Mouse (Mus musculus) limb, embryonic 15.5 days (tissue): ENCODE results near the gene Fam83g. TPM values are rescaled to one million over a fixed set of nuclear protein-coding genes. Genes with fewer than 3 reads are reported as not detected.

Source experiments
- ATAC-seq: fragments of 200-750 bp; cut with Nextera tagmentation; 2 replicates; pipeline ENCODE4 v1.8.0; 2017; ENCODE audit warnings: low read depth, moderate TSS enrichment; ENCODE audit not compliant: insufficient number of reproducible peaks, low FRiP score, low TSS enrichment
- H3K27ac ChIP-seq: fragments of 300-500 bp; sonication (generic); 2 replicates; pipeline ENCODE4 v1.5.1; 2015; ENCODE audit warnings: moderate library complexity, mild to moderate bottlenecking, inconsistent platforms
- H3K27me3 ChIP-seq: fragments of 300-500 bp; sonication (generic); 2 replicates; pipeline ENCODE4 v1.6.1; 2015; ENCODE audit warnings: inconsistent platforms
- H3K36me3 ChIP-seq: fragments of 300-500 bp; sonication (generic); 2 replicates; pipeline ENCODE4 v1.6.1; 2015; ENCODE audit warnings: inconsistent platforms
- H3K4me1 ChIP-seq: fragments of 300-500 bp; sonication (generic); 2 replicates; pipeline ENCODE4 v1.6.1; 2015; ENCODE audit warnings: inconsistent platforms
- H3K4me2 ChIP-seq: fragments of 300-500 bp; sonication (generic); 2 replicates; pipeline ENCODE4 v1.6.1; 2015; ENCODE audit warnings: mild to moderate bottlenecking, inconsistent platforms
- H3K4me3 ChIP-seq: fragments of 300-500 bp; sonication (generic); 2 replicates; pipeline ENCODE4 v1.5.1; 2015; ENCODE audit warnings: mild to moderate bottlenecking, inconsistent platforms
- H3K9ac ChIP-seq: fragments of 300-500 bp; sonication (generic); 2 replicates; pipeline ENCODE4 v1.6.1; 2015; ENCODE audit warnings: inconsistent platforms
- H3K9me3 ChIP-seq: fragments of 300-500 bp; sonication (generic); 2 replicates; pipeline ENCODE4 v1.6.1; 2016; ENCODE audit warnings: inconsistent platforms
- WGBS: fragments of 180-500 bp; shearing (Covaris S2); methylation state at CpG from one replicate; pipeline ENCODE4 v1.1.7; 2015; 5-methylcytosine and 5-hydroxymethylcytosine counted together
- polyA plus RNA-seq: library from polyadenylated mRNA; unstranded; fragments of >200 nt; fragmentation: Nextera tagmentation; extraction: Ambion mirVana; gene quantifications from 2 replicates; pipeline ENCODE4 v1.2.1, GENCODE M21; 2015

Gene Fam83g
- polyA plus RNA-seq, 1 experiment from 2014 or later = 7.6 TPM

DNA sequence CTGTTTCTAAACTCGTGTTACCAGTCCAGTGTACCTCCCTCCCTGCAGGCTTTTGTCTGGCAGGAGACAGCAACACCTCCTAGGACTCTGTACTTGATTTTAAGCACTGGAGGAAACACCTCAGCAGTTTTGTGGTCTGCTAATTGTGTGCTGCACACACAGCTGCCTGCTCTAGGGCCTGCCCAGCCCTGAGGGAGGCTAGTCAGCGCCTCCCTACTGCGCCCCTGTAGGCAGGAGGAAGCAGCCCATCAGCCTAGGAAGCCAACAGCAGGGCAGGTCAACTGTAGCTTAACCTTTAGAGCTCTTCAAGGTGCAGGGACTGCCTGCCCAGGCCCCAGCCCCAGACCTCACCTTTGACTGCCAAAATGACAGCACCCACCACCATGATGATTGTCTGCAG is 25.0 kb downstream of the Fam83g start:
- Histone ChIP-seq H3K9me3 (no peaks in the 10 kb centered on the region), H3K36me3 (no peaks in the 10 kb centered on the region), H3K27ac (no peak overlapping the region), H3K4me2 (no peak overlapping the region), H3K27me3 (no peaks in the 10 kb centered on the region), H3K4me3 (no peak overlapping the region), H3K9ac (no peak overlapping the region), H3K4me1 (peaks cover 12% of the 10 kb centered on the region)
- ATAC-seq = no peak
- WGBS = 42% methylated on average over 3 of the region's 3 CpGs

DNA sequence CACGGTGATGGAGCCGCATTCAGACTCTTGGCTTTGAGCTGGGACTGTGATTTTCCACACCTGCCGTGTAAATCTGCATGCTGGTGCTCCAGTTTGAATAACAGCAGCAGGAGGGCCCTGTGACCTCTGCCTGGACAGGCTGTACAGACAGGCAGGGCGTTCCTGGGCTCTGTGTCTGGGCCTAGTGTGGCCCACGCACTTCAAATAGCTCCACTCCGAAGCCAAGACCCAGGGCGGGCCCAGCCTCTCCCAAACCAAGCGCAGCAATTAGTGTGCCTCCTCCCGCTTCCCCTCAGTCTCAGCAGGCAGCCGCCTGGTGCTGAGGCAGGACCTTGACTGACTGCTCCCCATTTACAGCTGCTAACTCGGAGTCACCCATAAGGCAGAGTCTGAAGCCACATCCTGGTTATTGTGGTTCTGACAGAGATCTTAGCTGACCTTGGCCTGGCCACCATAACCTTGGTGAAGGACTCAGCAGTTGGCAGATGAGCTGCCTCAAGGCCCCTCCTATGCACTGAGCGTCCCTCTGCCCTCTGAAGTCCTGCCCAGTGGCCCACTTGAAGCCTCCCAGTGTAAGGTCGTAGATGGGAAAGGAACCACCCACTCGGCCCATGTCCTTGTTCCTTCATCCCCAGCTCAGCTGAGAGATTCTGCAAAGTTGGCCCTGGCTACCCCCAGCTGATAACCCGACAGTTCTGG is 29.4 kb downstream of the Fam83g start:
- no peak overlapping the region for H3K4me2 ChIP-seq
- H3K9me3 ChIP-seq = no peaks in the 10 kb centered on the region
- no peaks in the 10 kb centered on the region for H3K36me3 ChIP-seq
- no peak overlapping the region for H3K27ac ChIP-seq
- ATAC-seq = no peak
- no peak overlapping the region for H3K4me3 ChIP-seq
- no peaks in the 10 kb centered on the region for H3K27me3 ChIP-seq
- no peak overlapping the region for H3K9ac ChIP-seq
- H3K4me1 ChIP-seq = peaks cover 11% of the 10 kb centered on the region
- WGBS = 51% methylated on average over 15 of the region's 15 CpGs

DNA sequence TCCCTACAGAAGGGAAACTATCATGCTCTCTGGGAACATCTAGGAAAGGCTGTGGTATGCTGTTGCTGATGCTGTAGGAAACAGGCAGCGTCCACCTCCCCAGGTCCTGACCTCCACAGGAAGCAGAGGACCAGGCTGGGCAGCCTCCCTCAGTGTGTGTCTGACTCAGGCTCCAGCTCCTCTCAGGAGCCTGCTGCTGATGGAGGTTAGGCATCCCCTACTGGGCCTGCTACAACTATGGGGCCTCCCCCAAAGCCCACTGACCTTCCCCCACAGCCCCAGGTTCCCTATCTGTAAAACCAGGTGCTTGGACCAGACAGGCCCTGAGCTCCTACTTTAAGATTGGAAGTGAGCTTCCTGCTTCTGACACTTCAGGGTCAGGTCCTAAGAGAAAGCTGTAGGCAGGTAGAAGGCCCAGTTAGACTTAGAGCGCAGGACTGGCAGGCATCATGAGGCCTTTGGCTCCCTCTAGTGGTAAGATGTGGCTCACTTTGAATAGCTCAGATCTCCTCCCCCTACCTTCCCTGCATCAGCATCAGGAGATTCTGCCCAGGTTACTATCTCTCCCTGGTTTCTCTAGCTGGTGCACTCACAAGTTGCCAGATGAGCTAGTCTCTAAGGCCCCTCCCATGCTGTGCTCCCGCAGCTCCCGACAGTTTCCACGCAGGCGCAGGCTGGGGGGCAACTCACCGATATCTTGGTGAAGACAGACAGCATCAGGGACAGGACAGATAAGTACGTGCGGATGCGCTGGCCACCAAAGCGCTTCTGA is 30.6 kb downstream of the Fam83g start:
- no peak overlapping the region for H3K4me2 ChIP-seq
- H3K9ac ChIP-seq = no peak overlapping the region
- H3K27me3 ChIP-seq = no peaks in the 10 kb centered on the region
- no peaks in the 10 kb centered on the region for H3K36me3 ChIP-seq
- no peak overlapping the region for H3K4me3 ChIP-seq
- 0 out of 2 replicates have a peak, but pooled peaks cover 2% of the 10 kb centered on the region for H3K4me1 ChIP-seq
- H3K27ac ChIP-seq = no peak overlapping the region
- WGBS = 41% methylated on average over 11 of the region's 11 CpGs
- H3K9me3 ChIP-seq = no peaks in the 10 kb centered on the region
- ATAC-seq = peak; percentile 28; the same call in 1 of the 2 replicates

DNA sequence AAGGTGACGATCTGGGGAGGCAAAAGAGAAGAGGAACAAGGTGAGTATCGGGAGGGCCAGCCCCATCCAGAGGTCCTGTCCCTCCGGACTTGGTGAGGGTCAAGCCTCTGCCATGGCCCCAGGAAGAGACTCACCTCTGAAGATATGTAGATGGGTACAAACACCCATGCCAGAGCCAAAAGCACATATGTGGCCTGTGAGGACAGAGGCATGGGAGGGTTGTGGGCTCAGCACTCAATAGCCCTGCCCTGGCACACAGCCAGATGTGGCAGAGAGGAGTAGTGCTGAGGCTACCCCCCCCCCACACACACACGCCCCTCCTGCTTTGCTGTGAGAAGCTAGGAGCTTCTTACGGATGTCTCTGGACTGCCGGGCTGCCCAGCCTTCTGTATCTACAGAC is 31.2 kb downstream of the Fam83g start:
- Histone ChIP-seq H3K9ac (no peak overlapping the region), H3K9me3 (no peaks in the 10 kb centered on the region), H3K4me2 (no peak overlapping the region), H3K4me3 (no peak overlapping the region), H3K36me3 (no peaks in the 10 kb centered on the region), H3K27ac (no peak overlapping the region), H3K4me1 (0 out of 2 replicates have a peak, but pooled peaks cover 2% of the 10 kb centered on the region), H3K27me3 (no peaks in the 10 kb centered on the region)
- 66% methylated on average over 6 of the region's 6 CpGs for WGBS
- no peak for ATAC-seq

DNA sequence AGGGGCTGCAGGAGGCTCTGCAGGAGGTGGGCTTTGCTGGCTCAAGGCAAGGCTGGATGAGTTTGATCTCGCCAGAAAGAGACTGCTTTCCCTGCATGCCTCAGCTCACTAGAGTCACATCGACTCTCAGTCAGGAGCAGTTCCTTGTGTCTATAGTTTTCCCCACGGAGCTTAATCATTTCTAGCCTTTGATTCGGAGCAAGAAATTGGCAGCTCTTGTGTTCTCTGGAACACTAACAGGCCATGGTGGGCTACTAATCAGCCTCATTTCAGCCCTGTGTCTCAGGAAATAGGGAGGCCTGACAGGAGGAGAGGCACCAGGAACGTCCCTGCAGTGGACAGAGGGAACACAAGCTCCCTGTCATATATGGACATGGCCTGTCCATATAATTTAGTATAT is 34.1 kb downstream of the Fam83g start:
- no peaks in the 10 kb centered on the region for H3K9me3 ChIP-seq
- 0 out of 2 replicates have a peak, but pooled peaks cover 2% of the 10 kb centered on the region for H3K4me1 ChIP-seq
- whole genome bisulfite sequencing = 64% methylated on average over 5 of the region's 5 CpGs
- H3K36me3 ChIP-seq = no peaks in the 10 kb centered on the region
- ATAC-seq = no peak
- no peaks in the 10 kb centered on the region for H3K27me3 ChIP-seq
- no peak overlapping the region for H3K4me3 ChIP-seq
- H3K9ac ChIP-seq = no peak overlapping the region
- no peak overlapping the region for H3K27ac ChIP-seq
- no peak overlapping the region for H3K4me2 ChIP-seq

DNA sequence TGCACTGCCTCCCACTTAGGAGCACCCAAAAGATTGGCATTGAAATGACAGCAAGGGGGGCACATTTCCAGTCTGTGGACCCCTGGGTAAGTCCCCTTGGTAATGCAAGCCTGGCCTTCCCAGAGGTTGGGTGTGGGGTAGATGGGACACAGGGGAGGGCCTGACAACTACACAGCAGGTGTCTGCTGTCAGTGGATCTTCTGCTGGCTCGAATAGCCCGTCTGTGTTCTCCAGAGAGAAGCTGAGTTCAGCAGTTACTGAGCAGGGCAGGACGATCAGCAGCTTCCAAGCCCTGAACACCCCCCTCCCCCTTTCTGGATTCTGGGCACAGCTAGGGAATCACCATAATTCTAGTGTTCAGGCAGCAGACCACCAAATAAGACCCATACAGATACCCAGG is 35.5 kb downstream of the Fam83g start:
- ATAC-seq = no peak
- Histone ChIP-seq H3K27me3 (no peaks in the 10 kb centered on the region), H3K9me3 (no peaks in the 10 kb centered on the region), H3K9ac (no peak overlapping the region), H3K4me3 (no peak overlapping the region), H3K4me1 (no peaks in the 10 kb centered on the region), H3K4me2 (no peak overlapping the region), H3K27ac (no peak overlapping the region), H3K36me3 (no peaks in the 10 kb centered on the region)
- WGBS = 56% methylated on average over 3 of the region's 3 CpGs

DNA sequence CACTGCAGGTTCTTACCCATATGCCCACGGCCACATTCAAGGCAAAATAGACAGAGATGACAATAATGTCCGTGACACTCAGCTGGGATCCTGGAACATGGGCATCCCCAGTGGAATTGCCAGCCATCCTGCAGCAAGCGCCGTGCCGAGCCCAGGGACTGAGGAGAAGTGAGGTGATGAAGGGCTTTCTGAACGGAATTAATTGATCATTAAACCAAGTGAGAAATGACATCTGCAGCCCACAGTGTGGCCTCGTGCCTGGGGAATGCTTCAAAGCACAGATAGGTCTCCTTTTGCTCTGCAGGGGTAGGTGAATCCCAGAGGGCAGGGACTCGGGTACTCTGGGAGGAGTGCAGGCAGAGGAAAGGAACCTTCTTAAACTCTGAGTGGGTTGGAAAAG is 35.9 kb downstream of the Fam83g start:
- ATAC-seq = no peak
- Histone ChIP-seq H3K4me3 (no peak overlapping the region), H3K9me3 (no peaks in the 10 kb centered on the region), H3K4me2 (no peak overlapping the region), H3K27ac (no peak overlapping the region), H3K27me3 (no peaks in the 10 kb centered on the region), H3K4me1 (no peaks in the 10 kb centered on the region), H3K9ac (no peak overlapping the region), H3K36me3 (no peaks in the 10 kb centered on the region)
- WGBS = 73% methylated on average over 8 of the region's 8 CpGs

DNA sequence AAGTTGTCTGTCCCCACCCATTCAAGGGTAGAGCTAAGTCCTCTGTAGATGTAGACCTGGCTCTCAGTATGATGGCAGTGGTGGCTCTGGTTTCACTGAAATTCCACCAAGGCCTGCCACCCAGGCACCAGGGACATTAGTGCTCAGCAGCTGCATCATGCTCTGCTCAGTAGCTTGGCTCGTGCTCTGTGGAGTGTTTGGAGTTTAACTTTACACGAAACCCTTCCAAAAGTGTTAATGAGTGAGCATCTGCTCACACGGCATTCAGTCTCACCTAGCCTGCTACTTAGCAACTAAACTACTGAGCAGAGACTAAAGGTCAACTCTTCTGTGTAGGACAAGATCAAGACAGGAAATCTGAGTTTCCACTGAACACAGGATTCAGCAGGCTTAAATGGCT is 36.7 kb downstream of the Fam83g start, which contains the start of gene Slc5a10:
Slc5a10 (minus strand) TSS at position 191 of the 400 bp plus-strand sequence.
- Histone ChIP-seq H3K4me1 (no peaks in the 10 kb centered on the region), H3K4me2 (no peak within 1 kb of the TSS), H3K9ac (no peak within 1 kb of the TSS), H3K4me3 (no peak within 1 kb of the TSS), H3K27me3 (no peaks in the 10 kb centered on the region), H3K36me3 (no peaks in the 10 kb centered on the region), H3K27ac (no peak within 1 kb of the TSS), H3K9me3 (no peaks in the 10 kb centered on the region)
- WGBS = 65% methylated on average over 3 of the region's 3 CpGs
- no peak for ATAC-seq

DNA sequence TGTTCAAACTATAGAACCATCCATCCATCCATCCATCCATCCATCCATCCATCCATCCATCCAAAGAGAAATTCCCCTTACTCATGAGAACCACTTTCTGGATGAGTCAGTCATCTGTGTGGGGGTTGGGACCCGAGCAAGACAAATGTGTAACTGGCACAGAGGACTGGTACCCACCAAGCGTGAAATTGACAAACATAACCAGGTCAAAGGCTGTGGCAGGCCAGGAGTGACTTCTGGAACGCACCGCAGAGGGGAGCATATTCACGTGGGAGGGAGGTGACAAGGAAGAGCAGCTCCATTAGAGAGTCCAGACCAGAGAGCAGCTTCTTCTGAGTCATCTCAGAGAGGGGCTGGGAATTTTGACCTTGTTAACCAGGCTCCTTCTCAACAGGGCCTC is 38.2 kb downstream of the Fam83g start:
- Histone ChIP-seq H3K36me3 (peaks cover 5% of the 10 kb centered on the region; the same call in 1 of the 2 replicates), H3K27me3 (no peaks in the 10 kb centered on the region), H3K9ac (no peak overlapping the region), H3K4me2 (no peak overlapping the region), H3K9me3 (no peaks in the 10 kb centered on the region), H3K27ac (no peak overlapping the region), H3K4me1 (no peaks in the 10 kb centered on the region), H3K4me3 (no peak overlapping the region)
- ATAC-seq = no peak
- 82% methylated on average over 5 of the region's 5 CpGs for WGBS

DNA sequence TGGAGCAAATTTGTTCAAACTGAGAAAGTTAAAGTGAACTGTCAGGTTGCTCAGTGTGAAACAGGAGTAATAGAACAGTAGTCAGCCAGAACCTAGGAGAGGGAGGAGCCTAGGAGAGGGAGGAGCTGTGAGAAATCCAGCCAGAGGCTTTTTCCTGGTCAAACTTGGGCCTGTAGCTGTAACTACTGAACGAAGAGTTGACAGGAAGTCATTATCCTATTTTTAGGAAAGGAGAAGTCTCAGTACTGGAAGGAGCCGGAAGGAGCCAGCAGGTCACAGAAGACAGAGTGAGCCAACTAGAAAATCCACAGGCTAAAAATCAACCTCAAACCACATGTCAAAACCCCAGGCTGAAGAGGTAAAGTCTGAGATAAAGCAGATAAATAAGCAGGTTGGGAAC is 44.1 kb downstream of the Fam83g start:
- no peak overlapping the region for H3K27ac ChIP-seq
- H3K27me3 ChIP-seq = no peaks in the 10 kb centered on the region
- no peak overlapping the region for H3K9ac ChIP-seq
- 59% methylated on average over 2 of the region's 2 CpGs for WGBS
- peaks cover 50% of the 10 kb centered on the region for H3K36me3 ChIP-seq
- H3K4me2 ChIP-seq = no peak overlapping the region
- no peak overlapping the region for H3K4me3 ChIP-seq
- 0 out of 2 replicates have a peak, but pooled peaks cover 2% of the 10 kb centered on the region for H3K4me1 ChIP-seq
- H3K9me3 ChIP-seq = no peaks in the 10 kb centered on the region
- no peak for ATAC-seq

DNA sequence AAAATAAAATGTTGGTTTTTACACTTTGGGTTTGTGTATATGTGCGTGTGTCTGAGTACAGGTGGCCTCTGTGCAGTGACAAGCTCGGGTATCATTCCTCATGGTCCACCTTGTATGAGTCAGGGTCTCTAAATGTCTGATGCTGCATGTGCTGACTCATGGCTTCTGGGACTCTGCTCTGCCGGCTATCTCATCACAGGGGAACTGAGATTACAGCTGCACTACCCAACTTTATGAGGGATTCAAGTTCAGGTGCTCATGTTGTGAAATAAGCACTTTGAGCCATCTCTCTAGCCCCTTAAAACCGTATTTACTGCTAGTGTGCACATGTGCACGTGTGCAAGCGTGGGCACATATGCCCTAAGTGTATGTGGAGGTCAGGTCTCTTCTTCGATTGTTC is 48.8 kb downstream of the Fam83g start:
- no peak overlapping the region for H3K9ac ChIP-seq
- no peak overlapping the region for H3K4me3 ChIP-seq
- H3K4me2 ChIP-seq = no peak overlapping the region
- no peaks in the 10 kb centered on the region for H3K27me3 ChIP-seq
- H3K36me3 ChIP-seq = peaks cover 81% of the 10 kb centered on the region
- 82% methylated on average over 7 of the region's 7 CpGs for WGBS
- H3K9me3 ChIP-seq = no peaks in the 10 kb centered on the region
- no peak overlapping the region for H3K27ac ChIP-seq
- H3K4me1 ChIP-seq = 0 out of 2 replicates have a peak, but pooled peaks cover 2% of the 10 kb centered on the region
- ATAC-seq = no peak

DNA sequence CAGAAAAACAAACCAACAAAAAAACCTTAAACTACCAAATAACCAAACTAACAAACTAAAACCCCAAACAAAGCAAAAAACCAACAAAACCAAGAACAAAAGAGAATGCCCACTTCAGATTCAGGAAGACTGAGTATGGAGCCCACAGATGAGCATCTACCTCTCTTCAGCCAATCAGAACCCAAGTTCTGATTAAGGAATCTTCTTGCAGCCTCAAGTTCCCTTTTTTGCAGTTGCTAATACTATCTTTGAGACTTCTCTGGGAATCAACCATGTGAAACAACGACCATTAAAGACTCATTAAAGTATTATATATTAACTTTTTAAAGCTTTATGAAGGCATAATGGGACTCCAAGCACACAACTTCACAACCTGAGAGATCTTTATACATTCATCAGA is 53.4 kb downstream of the Fam83g start:
- H3K27ac ChIP-seq = no peak overlapping the region
- H3K36me3 ChIP-seq = peaks cover 82% of the 10 kb centered on the region
- no peak overlapping the region for H3K9ac ChIP-seq
- no peak for ATAC-seq
- H3K4me2 ChIP-seq = no peak overlapping the region
- no peak overlapping the region for H3K4me3 ChIP-seq
- no peaks in the 10 kb centered on the region for H3K9me3 ChIP-seq
- no peaks in the 10 kb centered on the region for H3K27me3 ChIP-seq
- WGBS = 88% methylated on average over 1 of the region's 1 CpGs
- no peaks in the 10 kb centered on the region for H3K4me1 ChIP-seq
